Mouse (Mus musculus): ENCODE measurements at regions not wholly inside any gene's neighbourhood (a gene's known extent, or its start where the extent isn't known, plus 50 kb on each side); places are given as distances from the start of the nearest gene placed in this dataset.

DNA sequence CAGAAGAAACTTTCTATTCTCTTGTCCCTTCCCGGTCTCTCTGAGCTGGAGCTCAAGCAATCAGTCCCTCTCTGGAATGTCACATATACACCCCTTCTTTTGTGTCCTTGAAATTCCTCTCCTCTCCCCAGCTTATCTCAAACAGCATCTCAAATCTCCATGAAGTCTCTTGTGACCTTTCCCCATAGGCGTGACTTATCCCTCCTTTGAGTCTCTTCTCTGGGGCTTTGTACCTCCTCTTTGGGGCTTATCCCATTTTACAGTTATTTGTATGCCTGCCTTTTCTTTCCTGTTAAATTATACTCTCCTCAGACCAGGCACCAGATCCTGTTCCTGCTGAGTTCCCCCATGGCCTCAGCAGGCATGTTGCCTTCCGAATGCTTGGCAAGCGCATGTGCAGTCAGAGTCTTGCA, 152.8 kb downstream of the Pten start:
- TF ChIP-seq GATA1 (IDR thresholded peaks at IDR 0.05; ENCODE audit: low read length) (no peak), TAL1 (IDR thresholded peaks at IDR 0.05; ENCODE audit: low read length) (no peak)
